Mouse (Mus musculus) frontal cortex, adult (tissue): Measurements from ENCODE around the gene Svep1.

ENCODE experiments used
- ATAC-seq: cut with Nextera tagmentation; 2 replicates; pipeline ENCODE4 v1.9.2; 2017; ENCODE audit warnings: mild to moderate bottlenecking, moderate library complexity, mixed read lengths; ENCODE audit not compliant: low TSS enrichment

Gene Svep1

DNA sequence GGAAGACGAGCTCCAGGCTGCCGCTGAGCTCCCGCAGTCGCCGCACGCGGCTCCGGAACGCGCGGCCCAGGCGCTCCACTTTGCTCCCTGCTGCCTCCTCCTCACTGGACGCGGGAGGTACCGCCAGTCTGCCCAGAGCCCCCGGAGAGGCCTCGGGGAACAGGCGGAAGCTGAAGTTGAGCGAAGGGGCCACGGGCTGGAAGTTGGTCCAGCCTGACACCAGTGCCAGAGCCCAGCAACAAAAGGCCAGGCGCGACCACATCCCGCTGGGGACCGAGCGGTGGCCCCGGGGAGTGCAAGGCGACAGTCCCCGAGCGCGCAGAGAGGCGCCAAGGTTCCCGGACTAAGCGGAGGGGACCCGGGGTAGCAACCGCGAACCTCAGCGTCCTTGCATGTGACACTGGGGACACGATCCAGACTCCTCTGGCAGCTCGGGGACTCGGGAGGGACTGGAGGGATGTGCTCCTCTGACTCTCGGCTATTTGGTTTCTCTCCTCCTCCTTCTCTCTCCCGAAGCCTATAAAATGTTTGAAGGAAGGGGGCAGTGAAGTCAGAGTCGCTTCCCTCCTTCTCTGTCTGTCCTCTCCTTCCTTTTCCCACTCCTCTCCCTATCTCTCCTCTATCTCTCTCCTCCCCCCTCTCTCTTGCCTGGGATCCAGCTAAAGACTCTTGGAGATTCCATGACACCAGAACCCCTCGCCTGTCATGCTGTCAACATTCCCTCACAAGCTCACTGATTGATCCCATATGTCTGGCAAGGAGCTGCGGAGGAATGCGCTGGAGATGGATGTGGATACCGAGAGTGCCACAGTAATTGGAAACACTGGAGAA, at the start of gene Svep1:
Svep1 (minus strand) TSS at position 745 of the 831 bp plus-strand sequence.
- ATAC-seq: peak; percentile 55

DNA sequence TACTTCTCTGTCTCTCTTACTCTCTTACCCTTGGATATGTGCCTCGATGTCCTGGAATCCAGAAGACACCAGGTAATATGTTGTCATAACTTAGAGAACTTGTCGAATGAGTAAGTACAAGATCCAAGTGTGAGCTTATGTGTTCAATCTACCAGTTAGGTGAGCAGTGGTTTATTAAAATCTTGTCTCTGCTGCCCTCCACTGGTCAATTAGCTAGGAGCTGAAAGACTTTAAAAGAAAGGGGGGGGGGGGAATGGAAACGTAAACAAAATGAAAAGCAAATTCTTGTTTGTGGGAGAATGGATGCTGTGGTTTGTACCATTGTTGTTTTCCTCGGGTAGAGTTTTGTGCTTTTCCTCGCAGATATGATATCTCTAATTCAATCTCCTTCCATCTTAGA, 46.8 kb upstream of the Svep1 start:
- ATAC-seq: peak; percentile 82

DNA sequence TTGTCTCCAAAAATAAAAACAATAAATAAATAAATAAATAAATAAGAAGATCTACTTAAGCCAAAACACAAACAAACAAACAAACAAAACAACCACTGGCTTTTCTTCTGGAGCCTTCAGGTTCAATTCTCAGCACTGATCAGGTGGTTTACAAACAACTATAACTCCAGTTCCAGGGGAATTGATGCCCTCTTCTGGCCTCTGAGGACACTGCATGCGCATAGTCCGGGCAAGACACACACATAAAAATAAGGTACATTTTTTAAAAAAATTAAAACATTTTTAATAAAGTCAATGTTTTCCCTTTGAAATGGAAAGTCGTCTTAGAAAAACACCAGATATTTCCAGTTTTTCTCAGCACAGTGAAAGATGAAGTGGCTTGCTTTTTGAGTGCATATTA, 45.7 kb upstream of the Svep1 start:
- no peak for ATAC-seq

DNA sequence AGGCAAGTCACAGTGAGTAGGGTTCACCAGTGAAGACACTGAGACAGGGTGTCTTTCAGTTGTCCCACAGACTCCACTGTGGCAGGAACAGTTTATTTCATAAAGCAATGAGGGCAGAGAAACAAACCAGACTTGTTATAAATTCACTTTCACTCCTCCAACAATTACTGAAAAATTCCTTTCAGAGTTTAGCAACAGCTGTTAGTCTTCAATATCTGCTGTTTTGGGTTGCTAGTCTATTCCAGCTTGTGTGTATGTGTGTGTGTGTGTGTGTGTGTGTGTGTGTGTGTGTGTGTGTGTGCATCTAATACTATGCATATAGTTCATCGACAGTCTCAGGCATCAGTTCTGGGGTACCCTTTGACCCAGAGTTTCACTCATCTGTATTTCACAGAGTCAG, 38.9 kb upstream of the Svep1 start:
- ATAC-seq: no peak

DNA sequence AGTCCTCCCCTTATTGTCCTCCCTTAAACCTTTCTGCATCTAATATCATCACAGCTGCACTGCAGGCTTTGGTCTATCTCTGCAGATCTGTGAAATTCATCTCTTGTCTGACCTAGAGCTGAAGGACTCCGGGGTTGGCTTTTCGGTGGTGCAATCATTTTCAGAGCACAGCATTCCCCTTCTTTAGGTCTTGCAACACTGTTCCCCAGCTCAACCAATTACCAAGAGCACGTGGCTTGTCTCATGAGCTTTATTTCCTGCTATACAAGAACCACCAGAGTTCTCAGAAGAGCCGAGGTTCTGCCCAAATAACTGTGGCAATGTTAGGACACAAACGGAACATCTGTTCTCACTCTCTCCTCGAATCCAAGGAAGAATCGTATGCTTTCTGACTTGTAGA, 33.8 kb upstream of the Svep1 start:
- no peak for ATAC-seq

DNA sequence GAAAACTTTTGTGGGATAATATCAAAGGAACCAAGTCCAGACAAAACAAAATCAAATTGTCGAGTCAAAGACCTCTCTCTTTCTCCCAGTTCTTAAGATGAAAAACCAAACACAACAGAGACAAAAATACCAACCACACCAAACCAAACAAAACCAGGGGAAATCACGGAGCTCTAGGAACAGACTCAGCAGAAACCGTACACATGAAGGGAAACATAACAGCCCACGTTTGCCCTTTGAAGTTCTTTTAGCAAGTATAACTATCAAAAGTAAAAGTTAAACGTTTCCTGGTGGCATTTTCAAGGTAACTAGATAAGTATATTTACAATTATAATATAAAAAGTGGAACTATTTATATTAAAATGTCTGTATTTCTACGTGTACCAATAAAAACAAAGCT, 29.2 kb upstream of the Svep1 start:
- no peak for ATAC-seq

DNA sequence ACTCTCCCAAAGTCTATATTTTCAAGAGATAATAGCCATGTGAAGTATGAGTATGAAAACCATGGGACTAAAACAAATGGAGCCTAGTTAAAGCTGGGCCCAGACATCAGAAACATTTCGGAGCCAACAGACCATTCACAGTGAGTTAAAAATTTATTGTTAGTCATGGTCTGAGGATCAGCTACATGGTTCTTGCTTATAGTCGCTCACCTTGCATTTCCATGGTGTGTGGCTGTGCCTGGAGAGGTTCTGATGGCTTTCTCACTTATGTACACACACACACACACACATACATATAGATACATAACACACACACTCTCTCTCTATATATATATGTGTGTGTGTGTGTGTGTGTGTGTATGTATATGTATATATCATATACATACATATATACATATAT, 16.8 kb upstream of the Svep1 start:
- ATAC-seq: no peak

DNA sequence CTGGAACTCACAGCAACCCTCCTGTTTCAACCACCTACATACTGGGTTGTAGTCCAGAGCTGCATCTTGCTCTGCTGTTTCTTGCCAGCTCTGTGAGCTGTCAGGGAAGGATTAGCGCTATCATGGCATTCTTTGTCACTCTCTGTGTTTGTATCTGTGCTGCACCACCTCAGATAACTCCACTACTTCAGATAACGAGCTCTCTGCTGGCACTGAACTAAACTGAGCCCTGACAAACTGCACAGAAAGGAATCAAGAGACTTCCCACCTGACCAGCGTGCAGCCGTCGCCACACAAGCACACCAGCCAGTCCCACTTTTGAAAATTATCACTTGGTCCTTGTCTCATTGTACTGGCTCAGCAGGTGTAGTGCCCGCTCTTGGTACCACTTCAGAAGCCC, 4.7 kb upstream of the Svep1 start:
- ATAC-seq: no peak

DNA sequence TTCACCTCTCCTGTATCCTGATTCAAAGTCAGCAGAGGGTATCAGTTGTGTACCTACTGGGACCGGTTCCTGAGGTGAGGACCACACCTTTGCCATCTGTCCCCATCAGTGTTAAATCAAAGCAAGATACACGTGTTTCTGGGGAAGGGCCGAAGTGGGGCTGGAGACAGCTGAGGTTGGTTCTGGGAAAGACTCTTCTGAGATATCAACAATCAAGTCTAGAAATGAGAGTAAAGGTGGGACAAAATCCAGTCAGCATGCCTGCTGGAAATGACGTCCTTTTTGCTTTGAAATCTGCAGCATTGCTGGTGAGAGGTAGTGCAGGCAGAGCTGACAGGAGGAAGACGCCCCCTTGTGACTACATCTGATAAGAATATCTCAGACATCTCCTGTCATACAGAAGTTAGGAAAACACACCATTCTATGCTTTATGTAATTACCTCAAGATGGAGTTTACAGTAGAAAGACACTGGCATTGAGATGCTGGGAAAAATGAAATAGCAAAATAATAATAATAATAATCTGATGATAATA, 4.0 kb upstream of the Svep1 start:
- no peak for ATAC-seq

DNA sequence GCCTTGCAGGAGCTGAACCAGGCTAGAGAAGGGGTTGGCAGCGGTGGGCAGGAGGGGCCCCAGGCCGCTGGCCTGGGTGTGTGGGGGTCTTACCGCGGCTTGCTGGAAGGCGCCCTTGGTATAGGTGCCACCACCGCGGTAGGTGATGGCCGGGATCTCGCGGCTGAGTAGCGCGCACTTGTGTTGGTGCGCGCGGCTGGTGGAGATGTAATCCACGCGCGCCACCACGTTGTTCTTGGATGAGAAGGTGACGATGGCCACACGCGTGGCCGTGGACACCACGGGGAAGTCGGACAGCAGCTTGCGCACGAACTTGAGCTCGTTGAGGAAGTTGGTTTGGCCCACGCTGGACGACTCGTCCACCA, 927 bp downstream of the Svep1 start:
- no peak for ATAC-seq

DNA sequence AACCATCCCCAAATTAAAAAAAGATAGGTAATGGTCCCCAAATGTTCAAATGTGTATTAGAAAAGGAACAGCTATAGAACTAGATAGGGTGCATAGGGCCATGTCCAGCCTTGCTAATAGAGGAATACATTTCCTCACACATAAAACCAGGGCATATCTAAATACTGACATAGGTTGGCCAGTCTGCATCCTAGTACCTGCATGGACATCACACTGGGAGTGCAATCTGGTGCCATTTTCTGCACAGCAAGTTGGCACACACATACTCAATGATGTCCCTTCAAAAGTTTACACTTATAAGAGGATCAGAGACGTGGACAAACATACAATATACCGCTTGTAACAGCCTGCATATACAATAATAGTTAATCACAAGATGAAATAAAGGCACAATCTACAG, 5.0 kb downstream of the Svep1 start:
- no peak for ATAC-seq

DNA sequence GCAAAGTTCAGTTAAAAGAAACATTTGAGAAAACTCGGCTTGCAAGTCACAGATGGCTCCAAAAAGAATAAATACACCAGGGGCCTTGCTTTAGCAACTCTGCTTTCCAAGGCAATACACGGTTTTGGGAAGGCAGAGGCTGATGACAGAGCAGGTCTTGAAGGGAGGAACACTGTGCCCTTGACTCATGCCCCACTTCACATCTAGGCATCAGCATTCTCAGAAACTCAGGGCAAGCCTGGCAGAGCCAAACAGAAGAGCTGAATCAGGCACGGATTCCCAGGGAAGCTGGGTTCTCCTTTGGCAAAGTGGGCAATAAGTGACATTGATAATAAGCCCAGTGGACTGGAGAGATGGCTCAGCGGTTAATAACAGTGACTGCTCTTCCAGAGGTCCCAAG, 5.8 kb downstream of the Svep1 start:
- ATAC-seq: no peak

DNA sequence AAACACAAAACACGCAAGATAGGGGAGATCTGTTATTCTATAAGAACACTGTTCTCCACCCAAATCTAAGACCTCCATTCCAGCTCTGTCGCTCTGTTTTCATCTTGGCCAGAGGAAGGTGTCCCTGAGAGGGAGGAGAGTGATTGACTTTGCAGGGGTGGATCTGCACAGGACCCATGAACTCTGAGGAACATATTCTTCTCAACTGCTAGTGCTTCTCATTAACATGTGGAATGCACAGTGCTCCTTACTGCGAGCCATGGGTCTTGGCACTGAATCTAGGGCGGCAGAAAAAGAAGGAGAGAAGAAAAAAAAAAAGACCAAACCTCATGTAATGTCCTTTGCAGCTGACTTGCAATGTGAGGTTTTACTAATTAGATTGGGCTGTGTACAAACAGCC, 9.4 kb downstream of the Svep1 start:
- ATAC-seq: no peak

DNA sequence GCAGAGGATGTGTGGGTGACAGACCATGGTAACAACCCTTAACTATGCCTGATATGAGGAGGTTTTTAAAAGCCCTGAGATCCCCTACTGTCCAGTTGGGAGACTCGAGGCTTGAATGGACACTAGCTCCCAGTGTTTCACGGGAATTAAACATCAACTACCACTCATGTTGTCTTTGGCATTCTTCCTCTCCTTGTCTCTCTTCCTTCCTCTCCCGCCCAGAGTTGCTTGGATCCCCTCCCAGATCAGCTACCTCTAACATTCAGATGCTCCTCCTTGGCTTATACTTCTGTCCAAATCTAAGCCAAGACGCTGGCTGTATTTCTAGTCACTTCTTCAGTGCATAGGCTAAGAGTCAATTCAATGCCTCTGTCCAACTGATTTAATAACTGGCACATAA, 9.9 kb downstream of the Svep1 start:
- no peak for ATAC-seq

DNA sequence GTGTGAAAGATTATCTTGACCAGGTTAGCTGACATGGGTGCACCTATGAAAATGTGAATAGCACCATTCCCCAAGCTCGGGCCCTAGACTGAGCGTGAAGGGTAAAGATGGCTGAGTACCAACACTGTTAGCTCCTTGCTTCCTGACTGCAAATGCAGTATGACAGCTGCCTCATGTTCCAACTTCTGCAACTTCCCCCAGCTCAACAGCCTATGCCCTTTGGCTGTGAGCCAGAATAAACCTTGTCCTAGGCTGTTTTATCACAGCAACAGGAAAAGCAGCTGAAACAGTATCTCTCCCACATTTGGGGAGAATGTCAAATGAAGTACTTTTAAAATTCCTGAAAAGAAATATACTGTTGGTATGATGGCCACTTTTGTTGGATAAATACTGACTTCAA, 10.7 kb downstream of the Svep1 start:
- ATAC-seq: no peak

DNA sequence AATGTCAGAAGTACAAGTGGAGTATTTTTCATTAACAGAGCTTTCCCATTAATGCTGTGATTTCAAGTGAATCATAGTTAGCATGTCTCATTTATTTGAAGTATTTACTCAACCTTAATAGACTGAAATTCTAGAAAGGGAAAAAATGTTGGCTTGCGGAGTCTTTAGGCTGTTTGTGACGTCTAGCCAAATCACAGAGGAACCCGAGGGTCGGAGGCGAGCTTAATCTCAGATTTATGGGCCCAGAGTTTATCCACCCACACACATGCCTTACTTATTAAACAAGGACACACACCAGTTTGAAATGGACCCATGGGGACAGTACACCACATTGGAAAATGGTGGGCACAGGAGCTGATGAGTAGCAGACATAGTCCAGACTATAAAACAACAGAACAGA, 17.4 kb downstream of the Svep1 start:
- ATAC-seq: no peak

DNA sequence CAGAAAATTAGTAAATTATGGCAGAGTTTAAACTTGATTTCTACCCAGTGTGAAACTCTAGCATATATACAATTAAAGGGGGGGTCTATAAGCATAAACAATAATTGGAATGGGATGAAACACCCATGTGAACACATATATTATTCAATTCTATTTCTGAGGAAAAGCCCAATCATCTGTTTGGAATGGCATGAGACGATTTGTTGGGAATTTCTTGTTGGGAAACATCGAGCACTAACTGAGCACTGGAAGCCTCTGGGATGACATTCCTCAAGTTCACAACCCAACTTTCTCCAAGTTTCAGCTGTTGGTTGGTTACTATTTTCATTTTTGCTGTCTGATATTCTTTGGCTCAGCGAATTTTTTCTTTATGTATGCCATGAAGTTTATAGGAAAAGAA, 21.3 kb downstream of the Svep1 start:
- ATAC-seq: no peak

DNA sequence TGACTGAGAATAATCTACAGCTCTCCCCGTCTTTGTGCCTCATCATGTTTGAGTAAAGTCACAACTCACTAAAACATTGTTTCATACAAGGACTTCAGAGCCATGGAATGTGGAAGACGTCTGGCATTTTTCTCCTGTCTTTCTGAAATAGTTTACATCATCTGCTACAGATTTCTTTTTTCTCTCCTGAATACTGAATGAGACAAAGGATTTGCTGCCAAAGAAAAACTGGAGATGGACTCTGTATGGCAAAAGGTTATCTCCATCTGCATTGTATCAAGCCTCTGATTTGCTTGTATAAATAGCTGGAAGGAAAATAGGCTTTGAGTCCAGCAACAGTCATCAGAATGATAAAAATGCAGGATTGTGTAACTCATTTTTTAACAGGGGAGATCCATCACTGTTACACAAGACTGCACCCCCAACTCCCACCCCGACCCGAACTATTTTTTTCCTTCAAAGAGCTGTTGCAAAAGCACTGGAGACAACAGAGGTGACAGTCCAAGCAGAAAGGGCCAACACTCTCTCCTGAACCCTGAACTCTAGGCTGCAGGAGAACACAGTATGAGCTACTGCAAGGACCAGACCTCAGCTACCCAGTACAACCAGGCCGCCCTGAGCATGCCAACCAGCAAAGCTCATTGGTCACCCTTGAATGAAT, 21.8 kb downstream of the Svep1 start:
- no peak for ATAC-seq

DNA sequence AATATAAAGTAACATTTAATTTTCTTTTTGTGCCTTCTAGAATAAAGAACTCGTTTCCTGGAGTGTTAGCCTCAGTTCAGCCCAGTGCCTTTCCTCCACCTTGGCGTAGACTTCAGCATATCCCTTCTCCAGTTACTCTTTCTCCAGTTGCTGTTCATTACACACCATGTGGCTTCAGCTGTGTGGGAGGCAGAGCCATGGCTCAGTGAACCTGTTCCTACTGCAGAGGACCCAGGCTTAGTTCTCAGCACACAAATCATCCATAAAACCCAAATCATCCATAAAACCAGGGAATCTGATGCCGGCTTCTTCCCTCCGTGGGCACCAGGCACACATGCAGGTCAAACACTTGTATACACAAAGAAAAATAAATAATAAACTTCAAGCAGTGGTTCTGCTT, 22.8 kb downstream of the Svep1 start:
- ATAC-seq: no peak

DNA sequence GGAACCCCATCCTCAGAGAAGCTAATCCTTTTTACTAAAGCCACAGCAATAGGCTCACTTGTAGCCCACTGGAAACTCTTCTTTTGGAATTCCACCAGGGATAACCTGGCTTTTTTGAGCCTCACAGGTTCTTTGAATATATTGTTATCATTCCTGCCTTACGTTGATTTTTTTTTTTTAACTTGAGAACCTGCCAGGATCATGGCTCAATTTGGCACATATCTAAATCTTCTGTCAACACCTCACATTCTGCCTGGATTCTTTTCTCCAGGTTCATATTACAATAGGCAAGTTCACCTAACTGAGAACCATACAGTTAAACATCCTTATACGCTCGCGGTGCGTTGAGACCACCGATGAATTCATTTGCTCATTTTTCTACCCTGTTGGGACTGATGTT, 28.2 kb downstream of the Svep1 start:
- no peak for ATAC-seq

DNA sequence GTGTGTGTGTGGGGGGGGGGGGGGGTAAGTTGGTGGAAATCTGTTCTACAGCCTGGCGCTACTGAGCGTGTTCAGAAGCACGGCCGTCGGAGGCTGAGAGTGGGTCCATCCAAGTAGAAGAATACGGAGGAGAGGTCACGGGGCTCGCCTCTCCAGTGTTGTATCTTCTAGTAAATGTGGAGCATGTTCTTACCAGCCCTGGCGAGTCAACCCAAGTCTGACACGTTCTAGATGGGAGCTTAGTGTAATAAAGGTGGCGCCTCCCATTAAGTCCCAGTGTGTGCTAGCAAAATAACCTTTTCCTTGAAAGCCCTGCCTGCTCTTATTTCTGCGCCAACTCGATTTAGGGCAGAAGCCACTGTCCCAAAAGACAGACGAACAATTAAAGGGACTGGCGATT, 29.4 kb downstream of the Svep1 start:
- ATAC-seq: no peak

DNA sequence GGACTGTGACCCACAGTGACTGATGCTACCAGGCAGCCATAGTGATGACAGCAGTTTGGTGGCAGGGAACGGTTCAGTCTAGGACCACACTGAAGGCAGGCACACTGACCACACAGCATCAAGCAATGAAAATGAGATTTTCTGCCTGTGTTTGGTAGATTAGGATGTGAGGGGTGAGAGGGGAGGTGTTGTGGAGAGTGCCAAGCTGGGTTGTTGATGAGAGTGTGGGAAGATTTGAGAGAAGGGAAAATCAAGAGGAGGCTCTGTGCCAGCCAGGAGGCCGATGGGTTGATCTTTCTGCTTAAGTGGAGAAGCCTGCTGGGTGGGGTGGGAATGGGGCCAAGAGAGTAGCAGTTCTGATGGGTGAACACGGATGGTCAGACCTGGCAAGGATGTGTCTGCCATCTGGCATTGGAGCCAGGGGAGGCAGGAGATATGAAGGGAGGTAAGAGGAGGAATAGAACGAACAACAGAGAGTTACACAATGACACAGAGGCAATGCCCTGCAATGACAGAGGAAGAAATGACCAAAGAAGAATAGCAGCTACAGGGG, 32.1 kb downstream of the Svep1 start:
- ATAC-seq: no peak

DNA sequence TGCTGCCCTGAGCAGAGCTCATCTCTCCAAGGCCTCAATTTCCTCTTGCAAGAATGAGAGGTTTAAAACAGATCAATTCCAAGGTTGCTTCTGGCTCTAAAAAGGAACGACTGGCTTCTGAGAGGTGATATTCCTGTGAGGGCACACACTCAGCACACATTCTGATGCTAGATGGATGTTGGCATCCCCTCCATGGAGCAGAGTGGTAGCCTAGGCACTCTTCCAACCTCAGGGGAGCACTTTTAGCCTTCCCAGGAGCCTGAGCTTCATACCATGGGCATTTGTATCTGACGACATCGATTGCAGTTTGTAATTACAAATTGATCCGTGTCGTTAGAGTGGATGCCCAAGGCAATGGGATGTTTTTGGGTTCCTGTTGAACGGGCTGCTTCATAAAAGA, 33.3 kb downstream of the Svep1 start:
- ATAC-seq: no peak
